Mouse (Mus musculus) cerebellum, postnatal 10 days (tissue): ENCODE measurements at regions not wholly inside any gene's neighbourhood (a gene's known extent, or its start where the extent isn't known, plus 50 kb on each side); places are given as distances from the start of the nearest gene placed in this dataset.

ENCODE experiments used
- DNase-seq, 2 experiments: peaks; one replicate each; pipeline ENCODE4 v3.0.0; 2021; ENCODE audit warnings: mixed read lengths in 2 of 2

DNA sequence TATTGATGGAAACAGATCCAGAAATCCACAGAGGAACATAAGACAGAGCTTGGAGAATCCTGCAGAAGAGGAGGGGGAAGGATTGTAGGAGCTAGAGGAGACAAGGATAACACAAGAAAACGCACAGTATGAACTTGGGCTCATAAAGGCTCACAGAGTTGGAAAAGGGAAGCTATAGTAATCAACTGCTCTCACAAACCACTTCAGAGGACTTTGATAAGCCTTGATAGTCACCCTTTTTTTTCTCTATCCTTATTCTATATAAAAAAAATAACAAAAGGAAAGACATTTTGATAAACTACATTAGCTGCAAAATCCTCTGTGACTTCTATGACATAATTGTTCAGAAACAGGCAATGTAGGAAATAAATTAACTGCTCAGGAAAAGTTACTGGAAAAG, 355.4 kb upstream of the Ndst4 start:
- no peak for DNase-seq

DNA sequence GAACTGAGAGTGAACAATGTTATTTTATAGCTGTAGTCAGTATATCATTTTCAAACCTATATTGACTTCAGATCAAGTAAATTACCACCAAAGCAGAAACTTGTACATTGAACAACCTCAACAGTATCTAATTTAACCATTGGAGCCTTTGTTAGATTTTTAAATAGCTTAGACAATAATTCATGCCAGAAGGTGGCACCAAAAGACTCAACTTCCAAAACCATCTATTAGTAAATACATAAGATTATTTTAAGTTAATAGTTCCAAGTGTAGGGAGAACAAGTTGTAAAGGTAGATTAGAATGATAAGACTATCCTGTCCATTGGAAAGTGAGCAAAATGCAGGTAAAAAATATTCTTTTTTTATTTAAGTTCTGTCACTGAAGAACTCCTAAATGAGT, 354.2 kb upstream of the Ndst4 start:
- DNase-seq = no peak

DNA sequence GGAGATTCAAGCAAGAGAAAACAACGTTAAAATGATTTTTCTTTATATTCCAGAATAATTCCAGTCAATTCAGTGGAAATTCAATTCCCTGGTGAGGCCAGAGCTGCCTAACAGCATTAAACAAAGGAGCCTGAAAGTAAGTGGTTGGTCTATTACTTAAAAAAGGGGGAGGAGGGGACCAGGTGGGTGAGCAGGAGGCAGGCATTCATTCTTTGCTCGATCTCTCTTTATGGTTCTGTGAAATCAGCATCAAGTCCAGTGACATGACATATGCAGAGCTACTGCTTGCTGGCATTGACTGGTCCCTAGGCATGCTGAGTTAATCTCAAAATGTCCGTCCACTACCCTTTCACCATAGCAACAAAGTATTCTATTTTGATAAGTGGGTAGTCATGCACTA, 351.0 kb upstream of the Ndst4 start:
- DNase-seq = peak; percentile 14 to 23

DNA sequence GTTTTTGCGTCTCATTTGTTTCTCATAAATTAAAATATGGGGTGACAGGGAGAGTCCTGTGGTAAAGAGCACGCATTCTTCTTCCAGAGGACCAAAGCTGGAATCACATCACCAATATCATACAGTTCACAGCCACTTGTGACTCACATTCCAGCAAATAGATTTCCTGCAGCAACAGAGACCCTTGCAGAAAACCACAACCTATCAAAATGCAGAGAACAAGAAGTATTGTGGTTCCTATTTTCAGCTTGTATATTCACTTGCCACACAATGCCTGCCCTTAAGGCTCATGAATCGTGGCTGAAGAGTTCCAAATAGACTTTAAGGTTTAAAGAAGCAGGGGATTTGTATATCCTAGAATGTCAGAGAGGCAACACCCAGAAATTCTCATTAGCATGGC, 331.2 kb upstream of the Ndst4 start:
- DNase-seq = no peak

DNA sequence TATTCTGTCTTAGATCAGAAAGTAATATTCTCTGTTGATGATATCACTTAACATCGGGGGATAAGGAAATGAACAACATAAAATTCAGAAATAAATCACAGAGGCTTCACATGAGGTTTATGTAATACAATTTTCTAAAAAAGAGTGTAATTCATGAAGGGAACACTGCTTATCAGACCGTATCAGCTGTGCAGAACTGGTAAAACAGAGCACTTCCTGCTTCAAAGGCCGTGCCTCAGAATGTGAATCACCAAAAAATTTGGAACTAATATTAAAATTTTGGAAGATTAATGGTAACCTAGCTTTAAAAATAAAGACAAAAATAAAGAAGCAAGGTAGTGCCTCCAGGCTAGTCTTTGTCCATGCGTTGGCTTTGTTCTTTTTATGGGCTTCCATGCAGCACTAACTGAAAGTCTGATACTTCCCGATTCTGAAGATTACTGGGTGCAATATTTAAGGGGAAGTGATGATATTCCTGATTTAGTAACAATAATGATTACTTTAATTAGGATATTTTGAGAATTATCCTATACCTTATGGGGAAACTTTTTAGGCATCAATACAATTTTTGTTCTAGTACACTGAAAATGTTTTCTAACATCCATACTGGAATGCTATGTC, 310.8 kb upstream of the Ndst4 start:
- no peak for DNase-seq
